Mouse (Mus musculus) bone marrow macrophage, adult 2 months (primary cell): Measurements from ENCODE around the gene Nav2.

ENCODE experiments used
- CTCF ChIP-seq: IDR thresholded peaks from 2 replicates; pipeline ENCODE4 v1.5.1; 2012; ENCODE audit warnings: low read depth, mild to moderate bottlenecking, low read length, moderate library complexity
- POLR2A ChIP-seq: IDR thresholded peaks from 2 replicates; pipeline ENCODE4 v1.6.1; 2012; ENCODE audit warnings: mild to moderate bottlenecking, low read depth, low read length, borderline replicate concordance

DNA sequence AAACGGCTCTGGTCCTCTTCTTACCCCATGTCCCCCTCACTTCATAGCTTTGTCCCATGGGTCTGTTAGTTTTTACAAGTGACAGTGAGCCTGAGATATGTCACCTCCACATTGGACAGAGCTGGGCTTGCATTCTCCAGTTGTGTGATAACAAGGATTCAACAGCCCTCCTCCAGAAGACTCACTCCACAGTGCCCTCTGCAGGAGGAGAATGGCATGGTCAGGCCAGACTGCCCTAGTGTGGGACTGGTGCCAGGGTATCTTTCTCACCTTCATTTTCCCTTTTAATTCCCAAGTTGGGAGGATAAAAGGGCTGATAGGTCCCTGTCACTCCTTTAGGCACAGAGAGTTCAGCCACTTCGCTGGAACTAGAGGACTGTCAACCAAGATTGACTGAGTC is 530.6 kb downstream of the Nav2 start:
- TF ChIP-seq POLR2A, result no peak
- peak; percentile 57 for TF ChIP-seq CTCF
